Mouse (Mus musculus): ENCODE results near the gene Gan. TPM values are rescaled to one million over a fixed set of nuclear protein-coding genes. Genes with fewer than 3 reads are reported as not detected.

The Gan gene
- polyA plus RNA-seq (2012; rRNA removed) = 7.6 and 8.2 TPM in 2 replicates
- polyA plus RNA-seq (2014; fragmentation: Nextera tagmentation; extraction: Ambion mirVana) = 3.5 and 3.6 TPM in 2 replicates

DNA sequence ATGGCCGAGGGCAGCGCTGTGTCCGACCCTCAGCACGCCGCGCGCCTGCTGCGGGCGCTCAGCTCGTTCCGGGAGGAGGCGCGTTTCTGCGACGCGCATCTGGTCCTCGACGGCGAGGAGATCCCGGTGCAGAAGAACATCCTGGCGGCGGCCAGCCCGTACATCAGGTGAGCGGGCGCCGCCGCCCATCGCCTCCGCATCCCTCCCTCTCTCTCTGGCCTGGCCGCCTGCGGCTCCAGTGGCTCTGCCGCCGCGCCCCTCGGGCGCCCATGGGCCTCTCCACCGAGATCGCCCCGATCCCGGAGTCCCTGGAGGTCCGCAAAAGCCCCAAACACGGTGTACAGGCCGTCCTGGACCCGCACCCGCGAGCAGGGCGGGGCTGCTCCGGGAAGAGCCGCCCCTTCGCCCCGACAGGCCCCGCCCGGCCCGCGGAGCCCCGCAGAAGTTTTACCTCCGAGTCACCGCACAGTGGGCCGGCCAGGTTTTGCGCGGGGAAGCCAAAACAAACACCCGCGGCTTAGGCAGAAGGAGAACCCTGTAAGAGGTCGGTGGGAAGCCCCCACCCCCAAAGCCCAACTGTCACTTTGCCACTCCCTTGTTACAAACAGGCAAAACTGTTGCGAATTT is at the start of gene Gan:
Gan (plus strand) TSS at position 1 of the 627 bp plus-strand sequence.
- Histone ChIP-seq H3K9ac (ENCODE audit: low read depth, low read length, severe bottlenecking) (peak within 1 kb of the TSS; percentile 89), H3K27ac (replicated peaks; ENCODE audit: low read depth, low read length) (peak within 1 kb of the TSS; percentile 83), H3K4me1 (ENCODE audit: control insufficient read depth, insufficient read depth, low read length) (peaks cover 14% of the 10 kb centered on the region), H3K27me3 (ENCODE audit: control insufficient read depth, insufficient read depth, low read length) (no peaks in the 10 kb centered on the region), H3K4me3 (replicated peaks; ENCODE audit: low read length) (peak within 1 kb of the TSS; percentile 91), H3K36me3 (ENCODE audit: control insufficient read depth, insufficient read depth, low read length) (no peaks in the 10 kb centered on the region), H3K9me3 (ENCODE audit: control insufficient read depth, low read length) (no peaks in the 10 kb centered on the region), H3K4me2 (replicated peaks; ENCODE audit: low read depth, low read length, severe bottlenecking) (peak within 1 kb of the TSS; percentile 89)
- DNase-seq (ENCODE audit: low spot score) (no peak), ATAC-seq (ENCODE audit: low FRiP score, low read depth) (peak; percentile 42)
- 3% methylated on average over 47 of the region's 65 CpGs for WGBS
- 0 out of 2 replicates have a peak, but pooled peaks have one; percentile 17 for TF ChIP-seq POLR2A (IDR thresholded peaks at IDR 0.05; ENCODE audit: borderline replicate concordance, extremely low read depth, insufficient read depth, insufficient read length)

DNA sequence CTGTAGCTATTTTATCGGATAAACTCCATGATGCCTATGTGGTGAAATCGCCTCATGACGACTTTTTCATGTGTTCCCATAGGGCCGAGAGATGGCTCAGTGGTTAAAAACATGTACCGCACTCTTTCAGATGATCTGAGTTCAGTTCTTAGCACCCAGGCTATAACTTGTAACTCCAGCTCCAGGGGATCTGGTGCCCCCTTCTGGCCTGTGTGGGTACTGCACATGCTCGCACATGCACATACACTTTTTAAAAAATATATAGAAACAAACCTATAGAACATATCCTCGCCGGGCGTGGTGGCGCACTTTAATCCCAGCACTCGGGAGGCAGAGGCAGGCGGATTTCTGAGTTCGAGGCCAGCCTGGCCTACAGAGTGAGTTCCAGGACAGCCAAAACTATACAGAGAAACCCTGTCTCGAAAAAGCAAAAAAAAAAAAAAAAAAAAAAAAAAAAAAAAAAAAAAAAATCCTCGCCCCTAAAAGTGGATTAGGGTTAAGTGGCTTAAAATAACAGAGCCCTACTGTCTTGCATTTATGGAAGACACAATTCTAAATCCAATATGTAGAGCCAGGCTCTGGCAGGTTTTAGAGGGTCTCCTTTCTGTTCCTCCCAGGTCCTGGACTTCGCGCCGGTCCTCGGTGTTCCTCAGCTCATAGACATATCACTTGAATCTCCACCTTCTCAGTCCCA is 48.8 kb upstream of the Gan start:
- no peaks in the 10 kb centered on the region for H3K9me3 ChIP-seq (ENCODE audit: control insufficient read depth, low read length)
- H3K4me2 ChIP-seq (replicated peaks; ENCODE audit: low read depth, low read length, severe bottlenecking) = no peak overlapping the region
- H3K27me3 ChIP-seq (ENCODE audit: control insufficient read depth, insufficient read depth, low read length) = no peaks in the 10 kb centered on the region
- H3K9ac ChIP-seq (ENCODE audit: low read depth, low read length, severe bottlenecking) = no peak overlapping the region
- no peaks in the 10 kb centered on the region for H3K4me1 ChIP-seq (ENCODE audit: control insufficient read depth, insufficient read depth, low read length)
- TF ChIP-seq POLR2A (IDR thresholded peaks at IDR 0.05; ENCODE audit: borderline replicate concordance, extremely low read depth, insufficient read depth, insufficient read length) = no peak
- WGBS = 92% methylated on average over 19 of the region's 19 CpGs
- no peak overlapping the region for H3K4me3 ChIP-seq (replicated peaks; ENCODE audit: low read length)
- DNase-seq (ENCODE audit: low spot score) (no peak), ATAC-seq (ENCODE audit: low FRiP score, low read depth) (no peak)
- no peaks in the 10 kb centered on the region for H3K36me3 ChIP-seq (ENCODE audit: control insufficient read depth, insufficient read depth, low read length)
- H3K27ac ChIP-seq (replicated peaks; ENCODE audit: low read depth, low read length) = no peak overlapping the region

GRCm38 (mm10) chr8:117109801-117110390 is 48.0 kb upstream of the Gan start:
- DNase-seq (ENCODE audit: low spot score) (peak; percentile 38), ATAC-seq (ENCODE audit: low FRiP score, low read depth) (no peak)
- 53% methylated on average over 16 of the region's 16 CpGs for WGBS
- Histone ChIP-seq H3K27me3 (ENCODE audit: control insufficient read depth, insufficient read depth, low read length) (no peaks in the 10 kb centered on the region), H3K4me3 (replicated peaks; ENCODE audit: low read length) (no peak overlapping the region), H3K27ac (replicated peaks; ENCODE audit: low read depth, low read length) (no peak overlapping the region), H3K36me3 (ENCODE audit: control insufficient read depth, insufficient read depth, low read length) (no peaks in the 10 kb centered on the region), H3K9me3 (ENCODE audit: control insufficient read depth, low read length) (no peaks in the 10 kb centered on the region), H3K9ac (ENCODE audit: low read depth, low read length, severe bottlenecking) (no peak overlapping the region), H3K4me2 (replicated peaks; ENCODE audit: low read depth, low read length, severe bottlenecking) (no peak overlapping the region), H3K4me1 (ENCODE audit: control insufficient read depth, insufficient read depth, low read length) (no peaks in the 10 kb centered on the region)
- no peak for TF ChIP-seq POLR2A (IDR thresholded peaks at IDR 0.05; ENCODE audit: borderline replicate concordance, extremely low read depth, insufficient read depth, insufficient read length)

DNA sequence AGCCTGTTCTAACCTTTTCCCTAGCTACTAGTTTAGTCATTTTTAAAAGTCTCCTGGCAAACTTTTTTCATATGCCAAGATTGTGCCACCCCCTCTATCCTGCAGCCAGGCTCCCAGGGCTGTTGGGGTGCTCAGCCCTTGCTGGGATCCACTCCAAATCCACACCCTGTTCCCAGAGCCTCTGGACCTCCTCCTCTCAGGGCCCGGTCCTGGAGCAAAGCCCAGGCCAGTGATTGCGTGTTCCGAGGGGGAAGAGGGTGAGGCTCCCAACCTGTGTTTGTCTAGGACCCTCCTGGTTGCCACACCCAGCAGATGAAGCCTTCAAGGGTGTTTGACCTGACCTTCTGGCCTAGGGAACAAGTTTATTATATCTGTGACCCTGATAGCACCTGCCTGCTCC is 46.3 kb upstream of the Gan start:
- DNase-seq (ENCODE audit: low spot score) = no peak
- WGBS = 76% methylated on average over 3 of the region's 3 CpGs
- no peaks in the 10 kb centered on the region for H3K4me1 ChIP-seq (ENCODE audit: control insufficient read depth, insufficient read depth, low read length)
- H3K36me3 ChIP-seq (ENCODE audit: control insufficient read depth, insufficient read depth, low read length) = no peaks in the 10 kb centered on the region
- no peak for TF ChIP-seq POLR2A (IDR thresholded peaks at IDR 0.05; ENCODE audit: borderline replicate concordance, extremely low read depth, insufficient read depth, insufficient read length)
- ATAC-seq (ENCODE audit: low FRiP score, low read depth) = no peak
- no peaks in the 10 kb centered on the region for H3K9me3 ChIP-seq (ENCODE audit: control insufficient read depth, low read length)
- no peak overlapping the region for H3K4me2 ChIP-seq (replicated peaks; ENCODE audit: low read depth, low read length, severe bottlenecking)
- no peak overlapping the region for H3K27ac ChIP-seq (replicated peaks; ENCODE audit: low read depth, low read length)
- no peak overlapping the region for H3K4me3 ChIP-seq (replicated peaks; ENCODE audit: low read length)
- H3K9ac ChIP-seq (ENCODE audit: low read depth, low read length, severe bottlenecking) = no peak overlapping the region
- no peaks in the 10 kb centered on the region for H3K27me3 ChIP-seq (ENCODE audit: control insufficient read depth, insufficient read depth, low read length)

GRCm38 (mm10) chr8:117112261-117112660 is 45.7 kb upstream of the Gan start:
- H3K27ac ChIP-seq (replicated peaks; ENCODE audit: low read depth, low read length) = no peak overlapping the region
- no peak overlapping the region for H3K9ac ChIP-seq (ENCODE audit: low read depth, low read length, severe bottlenecking)
- no peaks in the 10 kb centered on the region for H3K27me3 ChIP-seq (ENCODE audit: control insufficient read depth, insufficient read depth, low read length)
- TF ChIP-seq POLR2A (IDR thresholded peaks at IDR 0.05; ENCODE audit: borderline replicate concordance, extremely low read depth, insufficient read depth, insufficient read length) = no peak
- no peaks in the 10 kb centered on the region for H3K9me3 ChIP-seq (ENCODE audit: control insufficient read depth, low read length)
- no peaks in the 10 kb centered on the region for H3K36me3 ChIP-seq (ENCODE audit: control insufficient read depth, insufficient read depth, low read length)
- no peak overlapping the region for H3K4me2 ChIP-seq (replicated peaks; ENCODE audit: low read depth, low read length, severe bottlenecking)
- H3K4me1 ChIP-seq (ENCODE audit: control insufficient read depth, insufficient read depth, low read length) = no peaks in the 10 kb centered on the region
- WGBS = 53% methylated on average over 7 of the region's 8 CpGs
- no peak overlapping the region for H3K4me3 ChIP-seq (replicated peaks; ENCODE audit: low read length)
- ATAC-seq (ENCODE audit: low FRiP score, low read depth) (no peak), DNase-seq (ENCODE audit: low spot score) (no peak)

Data from limb, embryonic 14.5 days (tissue).